Mouse (Mus musculus) ovary, adult 18-20 months (tissue): ENCODE results near the gene Dchs1.
A peak's percentile ranks its signal among the peaks of the same experiment; 100 is the strongest.
"Not testable (repeated sequence)": the region's sequence is repeated elsewhere in the genome, so short reads cannot be mapped to it uniquely, and the experiment has no call there.

Experiments
- DNase-seq: peaks from one replicate; pipeline ENCODE4 v3.0.0; 2022; ENCODE audit warnings: low spot score, mixed read lengths

Dchs1 gene

DNA sequence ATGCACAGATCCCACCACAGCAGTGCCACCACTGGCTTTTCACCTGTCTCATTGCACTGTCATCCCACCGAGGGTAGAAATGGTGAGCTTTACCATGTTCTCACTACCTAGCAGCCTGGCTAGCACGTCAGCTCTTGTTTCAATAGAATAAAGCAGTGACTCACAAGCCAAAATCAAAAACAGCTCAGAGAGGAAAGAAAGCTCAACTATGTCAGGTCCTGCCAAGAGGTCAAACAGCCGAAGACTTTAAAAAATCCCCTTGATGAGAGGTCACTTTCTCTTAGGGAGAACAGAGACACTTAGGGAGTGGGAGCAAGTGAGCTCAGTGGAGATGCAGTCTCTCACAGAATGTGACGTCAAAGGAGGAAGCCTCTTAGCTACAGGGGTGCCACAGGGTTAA, 3.6 kb downstream of the Dchs1 start:
- DNase-seq: no peak

GRCm38 (mm10) chr7:105778553-105779265, 8.7 kb downstream of the Dchs1 start:
- no peak for DNase-seq

- DNase-seq: no peak
These were observed 9.5 kb downstream of the Dchs1 start for GRCm38 (mm10) chr7:105777797-105778552.

DNA sequence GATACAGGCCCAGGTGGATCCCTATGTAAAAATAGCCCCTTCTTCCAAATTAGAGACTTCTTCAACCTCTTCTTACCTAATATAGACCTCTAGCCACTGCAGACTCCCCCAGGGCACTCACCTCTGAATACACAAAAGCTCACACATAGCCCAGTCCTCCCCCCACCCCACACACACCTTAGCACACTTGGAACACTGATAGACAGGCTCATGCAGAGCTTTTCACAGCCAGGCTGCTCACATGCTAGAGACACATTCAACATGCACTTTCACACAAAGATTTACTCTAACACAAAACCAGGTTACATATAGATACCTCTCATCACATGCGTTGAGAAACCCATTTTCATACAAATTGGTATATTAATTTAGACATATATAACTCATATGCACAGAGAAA, 10.1 kb downstream of the Dchs1 start:
- no peak for DNase-seq

GRCm38 (mm10) chr7:105776026-105776425, 11.4 kb downstream of the Dchs1 start:
- DNase-seq: no peak

GRCm38 (mm10) chr7:105774661-105775060, 12.8 kb downstream of the Dchs1 start:
- no peak for DNase-seq

DNA sequence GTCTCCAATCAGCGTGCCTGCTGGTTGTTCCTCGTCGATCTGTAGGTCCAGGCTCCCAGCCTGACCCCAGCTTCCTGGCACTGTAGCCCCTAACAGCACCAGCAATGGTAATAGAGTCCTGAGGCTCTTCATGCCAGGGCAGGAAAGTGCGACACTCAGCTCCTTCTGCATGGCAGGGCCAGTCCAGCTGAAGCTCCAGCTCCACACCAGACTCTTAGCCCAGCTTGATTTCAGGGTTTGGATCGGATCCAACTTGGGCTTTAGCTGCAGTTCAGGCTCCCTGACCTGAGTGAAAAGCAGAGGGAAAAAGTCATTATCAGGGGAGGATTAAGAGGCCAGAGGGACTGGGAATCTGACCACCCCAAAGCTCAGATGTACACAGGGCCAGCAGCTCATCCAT, 14.4 kb downstream of the Dchs1 start:
- no peak for DNase-seq

GRCm38 (mm10) chr7:105772331-105772730, 15.1 kb downstream of the Dchs1 start:
- DNase-seq: no peak

DNA sequence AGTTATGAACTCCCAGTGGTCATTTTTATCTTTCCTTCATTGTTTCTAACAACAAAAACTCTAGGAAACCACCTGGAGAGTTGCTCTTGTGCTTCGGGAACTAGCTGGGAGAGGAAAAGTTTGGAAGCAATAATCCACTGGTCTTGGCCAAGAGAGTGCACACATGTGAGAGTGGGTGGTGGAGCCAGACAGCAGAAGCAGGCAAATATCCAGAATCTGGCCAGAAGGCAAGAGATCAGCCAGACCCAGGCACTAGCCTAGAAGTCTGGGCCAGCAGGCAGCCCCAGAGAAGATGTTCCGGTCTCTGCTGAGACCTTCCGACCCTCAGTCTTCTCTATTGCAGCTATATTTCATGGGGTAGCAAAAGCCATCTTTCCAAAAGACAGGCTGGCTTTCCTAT, 17.5 kb downstream of the Dchs1 start:
- DNase-seq: no peak

DNA sequence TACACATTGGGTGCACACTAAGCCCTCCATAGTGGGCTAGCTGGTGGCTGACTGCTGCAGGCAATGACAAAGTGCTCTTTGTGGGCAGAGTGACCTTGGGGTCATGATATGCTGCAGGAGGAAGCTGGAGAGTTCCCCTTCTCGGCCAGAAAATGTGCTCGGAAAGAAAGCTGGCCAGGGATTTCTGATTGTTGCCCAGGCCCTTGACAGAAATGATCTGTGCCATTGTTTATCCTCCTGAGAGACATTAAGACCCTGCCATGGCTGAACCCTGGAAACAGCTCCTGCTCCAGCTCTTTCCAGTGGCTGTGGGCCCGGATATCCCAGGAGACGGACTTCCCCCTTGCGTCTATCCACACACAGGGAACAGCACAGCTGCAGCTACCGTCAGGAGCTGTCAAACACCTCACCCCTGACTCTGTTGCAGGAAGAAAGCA, 19.7 kb downstream of the Dchs1 start:
- no peak for DNase-seq

- DNase-seq: no peak
These were observed 23.1 kb downstream of the Dchs1 start for GRCm38 (mm10) chr7:105764331-105764730.

- DNase-seq: no peak
These were observed 24.8 kb downstream of the Dchs1 start for GRCm38 (mm10) chr7:105762517-105763270.

DNA sequence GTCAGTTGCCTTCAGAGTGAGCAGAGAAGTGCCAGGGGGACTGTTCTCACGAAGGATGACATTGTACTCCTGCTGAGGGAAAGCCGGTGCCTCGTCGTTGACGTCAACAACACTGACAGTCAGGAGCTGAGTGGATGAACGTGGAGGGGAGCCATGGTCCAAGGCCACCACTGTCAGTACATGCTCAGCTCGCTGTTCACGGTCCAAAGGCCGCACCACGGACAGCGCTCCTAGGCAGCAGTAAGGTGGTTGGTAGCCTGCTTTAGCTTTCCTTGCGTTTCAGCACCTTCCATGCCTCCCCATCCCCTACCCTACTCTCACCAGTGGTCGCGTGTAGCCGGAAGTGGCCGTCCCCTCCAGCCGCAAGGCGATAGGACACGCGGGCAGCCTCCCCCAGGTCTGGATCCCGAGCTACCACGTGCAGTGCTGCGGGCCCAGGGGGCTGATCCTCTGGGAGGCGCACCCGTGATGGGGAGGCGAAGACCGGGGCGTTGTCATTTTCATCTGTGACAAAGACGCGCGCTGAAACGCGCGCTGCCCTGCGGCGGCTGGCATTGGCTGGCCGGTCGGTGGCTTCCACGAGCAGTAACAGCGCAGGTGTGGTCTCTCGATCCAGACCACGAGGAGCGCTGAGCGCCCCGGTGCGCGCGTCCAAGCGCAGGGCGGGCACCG, 25.5 kb downstream of the Dchs1 start:
- no peak for DNase-seq

- no peak for DNase-seq
These were observed 34.2 kb downstream of the Dchs1 start for GRCm38 (mm10) chr7:105753281-105753680.

GRCm38 (mm10) chr7:105752716-105753115, 34.7 kb downstream of the Dchs1 start:
- DNase-seq: no peak

DNA sequence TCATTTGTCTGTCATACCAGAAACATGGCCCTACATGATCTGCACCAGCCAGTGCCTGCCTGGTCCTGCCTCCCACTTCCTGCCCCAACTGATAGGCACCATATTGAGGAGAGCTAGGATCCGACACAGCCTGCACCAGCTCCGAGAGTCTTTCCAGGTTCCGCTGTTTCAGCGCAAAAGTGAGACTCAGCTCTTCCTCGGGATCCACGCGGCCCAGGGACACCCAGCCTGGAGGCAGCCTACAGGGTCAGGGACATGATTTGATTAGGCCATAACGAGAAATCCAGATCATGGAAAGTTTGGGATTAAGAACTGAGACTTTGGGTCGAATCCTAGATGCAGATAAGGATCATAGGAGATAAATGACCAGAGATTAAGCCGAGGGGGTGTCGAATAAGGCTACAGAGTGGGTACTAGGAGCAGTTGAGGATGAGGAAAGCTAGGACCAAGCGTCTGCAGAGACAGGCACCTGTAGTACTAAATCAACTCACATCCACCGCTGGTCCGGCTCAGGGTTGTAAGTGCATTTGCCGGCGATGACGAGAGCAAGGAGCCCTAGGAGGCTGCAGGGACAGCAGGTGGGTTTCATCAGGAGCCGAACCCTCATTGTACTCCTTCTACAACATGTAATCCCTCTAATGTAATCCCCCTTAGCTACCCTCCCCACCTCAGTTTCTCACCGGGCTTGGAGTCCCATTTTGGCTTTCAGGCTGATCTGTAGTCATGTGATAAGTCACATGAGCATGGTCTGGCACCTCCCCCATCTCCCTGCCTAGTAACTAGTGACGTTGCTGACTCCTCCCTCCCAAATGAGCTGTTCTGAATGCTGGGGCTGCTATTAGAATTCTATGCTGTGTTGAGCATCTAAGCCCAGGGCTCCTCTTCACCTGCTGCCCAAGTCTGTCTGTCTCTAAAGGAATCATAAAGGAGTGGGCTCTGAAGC, 35.7 kb downstream of the Dchs1 start, which contains the start of gene Tpp1:
TSS of gene Tpp1 (minus strand) at position 745 of the 943 bp plus-strand sequence.
- DNase-seq: peak; percentile 87

DNA sequence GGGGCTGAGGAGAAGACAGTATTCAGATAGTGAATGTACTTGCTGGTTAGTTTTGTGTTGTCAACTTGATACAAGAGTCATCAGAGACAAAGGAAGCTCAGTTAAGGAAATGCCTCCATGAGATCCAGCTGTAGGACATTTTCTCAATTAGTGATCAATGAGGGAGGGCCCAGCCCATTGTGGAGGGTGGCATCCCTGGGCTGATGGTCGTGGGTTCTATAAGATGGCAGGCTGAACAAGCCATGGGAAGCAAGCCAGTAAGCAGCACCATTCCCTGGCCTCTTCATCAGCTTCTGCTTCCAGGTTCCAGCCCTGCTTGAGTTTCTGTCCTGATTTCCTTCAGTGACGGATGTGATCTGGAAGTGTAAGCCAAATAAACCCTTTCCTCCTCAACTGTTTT, 39.7 kb downstream of the Dchs1 start:
- no peak for DNase-seq

DNA sequence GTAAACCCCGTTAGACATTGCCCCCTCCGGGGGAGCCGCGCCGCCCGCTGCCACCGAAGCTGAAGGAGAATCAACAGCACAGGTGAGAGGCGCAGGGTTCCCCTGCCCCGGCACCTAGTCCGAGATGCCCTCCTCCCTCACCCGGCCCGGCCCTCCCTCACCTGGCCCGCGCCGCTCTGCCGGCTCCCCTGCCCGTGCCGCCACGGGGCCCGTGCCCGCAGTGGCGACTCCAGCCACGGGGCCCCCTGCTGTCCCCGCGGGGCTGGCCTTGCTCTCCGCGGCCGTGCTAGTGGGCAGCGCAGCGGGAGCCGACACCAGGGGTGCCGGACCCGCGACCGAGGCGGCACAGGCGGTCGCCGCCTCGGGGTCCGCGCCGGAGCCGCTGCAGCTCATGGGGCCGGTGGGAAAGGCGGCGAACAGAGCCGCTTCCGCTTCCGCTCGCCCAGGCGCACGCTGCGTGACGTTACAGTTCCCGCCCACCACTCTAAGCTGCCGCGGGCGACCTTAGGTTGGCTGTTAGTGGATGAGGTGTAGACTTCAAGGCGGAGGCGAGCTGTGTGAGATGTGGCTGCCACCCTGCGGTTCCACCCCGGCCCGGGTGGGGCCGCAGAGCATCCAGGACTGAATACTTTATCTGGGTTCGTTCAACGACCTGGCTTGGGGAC, 43.4 kb downstream of the Dchs1 start, which contains the start of gene Taf10:
TSS of gene Taf10 (minus strand) at position 436 of the 665 bp plus-strand sequence.
- peak; percentile 73 for DNase-seq

DNA sequence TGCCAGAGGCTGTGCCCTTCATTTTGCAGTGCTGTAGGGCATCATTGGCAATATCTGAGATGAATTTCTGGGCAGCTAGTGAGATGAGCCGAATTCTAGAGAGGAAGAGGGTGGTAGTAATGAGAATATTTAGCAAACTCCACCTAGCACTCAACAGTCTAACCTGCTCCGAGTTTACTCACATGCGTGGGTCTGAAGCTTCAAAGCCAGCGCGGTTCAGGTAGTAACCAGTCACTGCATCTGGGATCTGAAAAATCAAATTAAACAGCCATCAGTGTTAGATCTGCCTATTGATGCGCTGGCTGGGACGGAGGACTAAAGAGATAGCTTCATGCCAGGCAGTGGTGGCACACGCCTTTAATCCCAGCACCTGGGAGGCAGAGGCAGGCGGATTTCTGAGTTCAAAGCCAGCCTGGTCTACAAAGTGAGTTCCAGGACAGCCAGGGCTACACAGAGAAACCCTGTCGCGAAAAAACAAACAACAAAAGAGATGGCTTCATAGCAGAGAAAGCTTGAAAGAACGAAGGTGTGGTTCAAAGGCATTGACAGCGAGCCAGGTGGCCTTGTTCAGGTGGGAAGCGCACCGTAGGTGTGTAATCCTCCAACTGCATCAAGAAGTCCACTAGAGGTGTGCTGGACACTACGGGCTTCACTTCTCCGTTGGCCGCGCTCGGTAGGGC, 44.1 kb downstream of the Dchs1 start:
- DNase-seq: not testable (repeated sequence)
